Mouse (Mus musculus) cerebellum, postnatal 36 days (tissue): ENCODE measurements around the gene Bclaf1.

Experiments used
- DNase-seq, 2 experiments: peaks; one replicate each; pipeline ENCODE4 v3.0.0; 2021 to 2022; ENCODE audit warnings: mixed read lengths in 2 of 2

The Bclaf1 gene

GRCm38 (mm10) chr10:20317466-20317865, 5.2 kb downstream of the Bclaf1 start:
- peak in 1 of 2 experiments; percentile 9 for DNase-seq

GRCm38 (mm10) chr10:20326226-20326625, 14.0 kb downstream of the Bclaf1 start:
- no peak for DNase-seq

GRCm38 (mm10) chr10:20331262-20331661, 19.0 kb downstream of the Bclaf1 start:
- DNase-seq, result no peak

- DNase-seq, result no peak
Observed at GRCm38 (mm10) chr10:20337872-20338271, 25.6 kb downstream of the Bclaf1 start.

GRCm38 (mm10) chr10:20345736-20346135, 33.5 kb downstream of the Bclaf1 start:
- no peak for DNase-seq

- DNase-seq, result peak; percentile 93
Observed at GRCm38 (mm10) chr10:20347285-20348214, 35.3 kb downstream of the Bclaf1 start, which contains the start of gene Mtfr2. Gene Mtfr2 (plus strand): TSS chr10:20347770.

GRCm38 (mm10) chr10:20348894-20349293, 36.6 kb downstream of the Bclaf1 start:
- DNase-seq, result no peak

GRCm38 (mm10) chr10:20361542-20362449, 49.5 kb downstream of the Bclaf1 start:
- DNase-seq, result no peak

GRCm38 (mm10) chr10:20362450-20363118, 50.3 kb downstream of the Bclaf1 start:
- no peak for DNase-seq

- no peak for DNase-seq
Observed at GRCm38 (mm10) chr10:20372046-20372445, 59.8 kb downstream of the Bclaf1 start.

- DNase-seq, result no peak
Observed at GRCm38 (mm10) chr10:20377621-20378020, 65.4 kb downstream of the Bclaf1 start.

- no peak for DNase-seq
Observed at GRCm38 (mm10) chr10:20379071-20379735, 66.9 kb downstream of the Bclaf1 start.

GRCm38 (mm10) chr10:20380798-20381197, 68.5 kb downstream of the Bclaf1 start:
- no peak for DNase-seq

GRCm38 (mm10) chr10:20381352-20381751, 69.1 kb downstream of the Bclaf1 start:
- no peak for DNase-seq

GRCm38 (mm10) chr10:20382807-20383419, 70.6 kb downstream of the Bclaf1 start:
- DNase-seq, result no peak

- DNase-seq, result no peak
Observed at GRCm38 (mm10) chr10:20390568-20390967, 78.3 kb downstream of the Bclaf1 start.
